Mouse (Mus musculus): ENCODE measurements at regions not wholly inside any gene's neighbourhood (a gene's known extent, or its start where the extent isn't known, plus 50 kb on each side); places are given as distances from the start of the nearest gene placed in this dataset.

DNA sequence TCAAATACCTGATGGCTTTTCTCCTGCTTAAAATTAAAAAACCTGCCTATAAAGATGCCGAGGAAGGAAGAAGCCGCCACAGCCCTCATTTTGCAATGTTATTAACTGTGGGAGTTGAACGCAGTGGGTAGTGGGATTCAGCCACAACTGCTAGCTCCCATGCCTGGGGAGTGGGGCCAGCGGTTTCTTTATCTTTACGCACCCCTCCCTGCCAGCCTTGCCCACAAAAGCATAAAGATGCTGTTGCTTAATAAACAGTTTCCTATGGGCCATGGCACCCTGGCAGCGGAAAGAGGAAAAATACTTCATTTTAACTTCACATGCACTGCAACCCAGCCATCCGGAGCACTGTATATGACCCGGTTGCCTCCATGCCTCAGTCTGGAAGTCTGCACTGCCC is 389.2 kb downstream of the H2al1j start:
- no peak for TF ChIP-seq CTCF (IDR thresholded peaks at IDR 0.05; ENCODE audit: control insufficient read depth, insufficient read depth, low read length)
- no peak for TF ChIP-seq POLR2A (IDR thresholded peaks at IDR 0.05; ENCODE audit: borderline replicate concordance, control insufficient read depth, low read depth, low read length)
